Mouse (Mus musculus): ENCODE data around the gene Kcnip3.

Gene Kcnip3

GRCm38 (mm10) chr2:127522006-127522441 lies at the start of gene Kcnip3:
Gene Kcnip3, minus strand, starts transcription at chr2:127522094.
- DNase-seq: peak; percentile 24

GRCm38 (mm10) chr2:127559070-127559966 lies 37.4 kb upstream of the Kcnip3 start:
- peak; percentile 87 for DNase-seq

- peak; percentile 20 for DNase-seq
Measured at GRCm38 (mm10) chr2:127551078-127551477, 29.2 kb upstream of the Kcnip3 start.

GRCm38 (mm10) chr2:127550446-127550845 lies 28.6 kb upstream of the Kcnip3 start:
- DNase-seq: no peak

GRCm38 (mm10) chr2:127549711-127550110 lies 27.8 kb upstream of the Kcnip3 start:
- no peak for DNase-seq

- no peak for DNase-seq
Measured at GRCm38 (mm10) chr2:127548342-127549074, 26.6 kb upstream of the Kcnip3 start.

- DNase-seq: no peak
Measured at GRCm38 (mm10) chr2:127541697-127542096, 19.8 kb upstream of the Kcnip3 start.

GRCm38 (mm10) chr2:127541185-127541584 lies 19.3 kb upstream of the Kcnip3 start, which contains the start of gene Prom2:
Gene Prom2, minus strand, starts transcription at chr2:127541467.
- peak; percentile 51 for DNase-seq

- DNase-seq: no peak
Measured at GRCm38 (mm10) chr2:127539494-127539893, 17.6 kb upstream of the Kcnip3 start.

- no peak for DNase-seq
Measured at GRCm38 (mm10) chr2:127537548-127537947, 15.7 kb upstream of the Kcnip3 start.

GRCm38 (mm10) chr2:127535363-127535762 lies 13.5 kb upstream of the Kcnip3 start:
- DNase-seq: no peak

- no peak for DNase-seq
Measured at GRCm38 (mm10) chr2:127532379-127532778, 10.5 kb upstream of the Kcnip3 start.

- DNase-seq: no peak
Measured at GRCm38 (mm10) chr2:127531592-127531991, 9.7 kb upstream of the Kcnip3 start.

GRCm38 (mm10) chr2:127530418-127530817 lies 8.5 kb upstream of the Kcnip3 start:
- DNase-seq: no peak

- DNase-seq: no peak
Measured at GRCm38 (mm10) chr2:127525004-127525775, 3.3 kb upstream of the Kcnip3 start.

- DNase-seq: no peak
Measured at GRCm38 (mm10) chr2:127523950-127524729, 2.2 kb upstream of the Kcnip3 start.

- DNase-seq: no peak
Measured at GRCm38 (mm10) chr2:127521172-127522005, 505 bp downstream of the Kcnip3 start.

- DNase-seq: no peak
Measured at GRCm38 (mm10) chr2:127520123-127520522, 1.8 kb downstream of the Kcnip3 start.

GRCm38 (mm10) chr2:127519308-127519707 lies 2.6 kb downstream of the Kcnip3 start:
- no peak for DNase-seq

- DNase-seq: no peak
Measured at GRCm38 (mm10) chr2:127518831-127519230, 3.1 kb downstream of the Kcnip3 start.

GRCm38 (mm10) chr2:127518273-127518672 lies 3.6 kb downstream of the Kcnip3 start:
- no peak for DNase-seq
